Mouse (Mus musculus): ENCODE results near the gene Cox4i2. TPM values are rescaled to one million over a fixed set of nuclear protein-coding genes. Genes with fewer than 3 reads are reported as not detected.

The Cox4i2 gene
- total RNA-seq, 2 experiments from 2014 or later, result 2.1 to 2.5 TPM

- DNase-seq (ENCODE audit: low spot score in 2 of 2), result no peak
Measured at GRCm38 (mm10) chr2:152734501-152734900, 19.5 kb upstream of the Cox4i2 start.

GRCm38 (mm10) chr2:152734984-152735383 is 19.0 kb upstream of the Cox4i2 start:
- peak; percentile 93 to 94 for DNase-seq (ENCODE audit: low spot score in 2 of 2)

GRCm38 (mm10) chr2:152736090-152736601 is 17.8 kb upstream of the Cox4i2 start, which contains the start of gene Id1:
TSS of gene Id1 (plus strand) at chr2:152736251.
- peak; percentile 70 to 74 for DNase-seq (ENCODE audit: low spot score in 2 of 2)

GRCm38 (mm10) chr2:152736748-152737147 is 17.2 kb upstream of the Cox4i2 start:
- peak in 1 of 2 experiments; percentile 26 for DNase-seq (ENCODE audit: low spot score in 2 of 2)

GRCm38 (mm10) chr2:152737306-152738221 is 16.4 kb upstream of the Cox4i2 start:
- DNase-seq (ENCODE audit: low spot score in 2 of 2), result peak in 1 of 2 experiments; percentile 20

GRCm38 (mm10) chr2:152738341-152738740 is 15.6 kb upstream of the Cox4i2 start:
- no peak for DNase-seq (ENCODE audit: low spot score in 2 of 2)

- DNase-seq (ENCODE audit: low spot score in 2 of 2), result peak; percentile 46 to 51
Measured at GRCm38 (mm10) chr2:152739031-152739841, 14.7 kb upstream of the Cox4i2 start.

GRCm38 (mm10) chr2:152739842-152740260 is 14.1 kb upstream of the Cox4i2 start:
- DNase-seq (ENCODE audit: low spot score in 2 of 2), result no peak

GRCm38 (mm10) chr2:152740490-152740889 is 13.5 kb upstream of the Cox4i2 start:
- DNase-seq (ENCODE audit: low spot score in 2 of 2), result no peak

- DNase-seq (ENCODE audit: low spot score in 2 of 2), result peak in 1 of 2 experiments; percentile 48
Measured at GRCm38 (mm10) chr2:152741153-152742041, 12.6 kb upstream of the Cox4i2 start.

- DNase-seq (ENCODE audit: low spot score in 2 of 2), result peak; percentile 65 to 70
Measured at GRCm38 (mm10) chr2:152742435-152742834, 11.5 kb upstream of the Cox4i2 start.

- no peak for DNase-seq (ENCODE audit: low spot score in 2 of 2)
Measured at GRCm38 (mm10) chr2:152756474-152757393, 2.8 kb downstream of the Cox4i2 start.

GRCm38 (mm10) chr2:152757478-152757877 is 3.5 kb downstream of the Cox4i2 start:
- DNase-seq (ENCODE audit: low spot score in 2 of 2), result no peak

- DNase-seq (ENCODE audit: low spot score in 2 of 2), result no peak
Measured at GRCm38 (mm10) chr2:152758351-152758750, 4.4 kb downstream of the Cox4i2 start.

- DNase-seq (ENCODE audit: low spot score in 2 of 2), result no peak
Measured at GRCm38 (mm10) chr2:152763310-152763709, 9.3 kb downstream of the Cox4i2 start.

- no peak for DNase-seq (ENCODE audit: low spot score in 2 of 2)
Measured at GRCm38 (mm10) chr2:152764172-152765044, 10.4 kb downstream of the Cox4i2 start.

- no peak for DNase-seq (ENCODE audit: low spot score in 2 of 2)
Measured at GRCm38 (mm10) chr2:152765045-152765674, 11.2 kb downstream of the Cox4i2 start.

All from layer of hippocampus, postnatal 10 days (tissue).